Mouse (Mus musculus) megakaryocyte-erythroid progenitor cell, adult 5-6 weeks (primary cell): ENCODE measurements around the gene Aurkc. TPM values are rescaled to one million over a fixed set of nuclear protein-coding genes. Genes with fewer than 3 reads are reported as not detected.
"Not testable (repeated sequence)": the region's sequence is repeated elsewhere in the genome, so short reads cannot be mapped to it uniquely, and the experiment has no call there.

Source experiments
- ATAC-seq: replicated peaks from 2 replicates; pipeline ENCODE4 v1.8.0; 2016; ENCODE audit warnings: mild to moderate bottlenecking, inconsistent platforms; ENCODE audit not compliant: severe bottlenecking, poor library complexity, low FRiP score, low TSS enrichment
- total RNA-seq, 2 experiments: library from RNA; stranded (forward) in 1 of 2; stranded (reverse) in 1 of 2; fragments of 200-1000, 215-1000 nt in 1 of 2; fragments of >200 nt in 1 of 2; fragmentation: Nextera tagmentation in 1 of 2; gene quantifications; 2 replicates each; pipeline ENCODE4 v1.2.3; 2014 to 2017

Gene Aurkc
- total RNA-seq (2014; fragmentation: Nextera tagmentation) (not detected in 2 replicates), total RNA-seq (2017) (not detected in 2 replicates)

- ATAC-seq: not testable (repeated sequence)
Measured at GRCm38 (mm10) chr7:6995251-6995650, at the start of gene Aurkc. Aurkc (plus strand) TSS chr7:6995300.

- ATAC-seq: not testable (repeated sequence)
Measured at GRCm38 (mm10) chr7:6948061-6948460, 47.0 kb upstream of the Aurkc start.

GRCm38 (mm10) chr7:6956576-6956975, 38.5 kb upstream of the Aurkc start:
- no peak for ATAC-seq

GRCm38 (mm10) chr7:6958574-6958973, 36.5 kb upstream of the Aurkc start:
- ATAC-seq: no peak

GRCm38 (mm10) chr7:6973566-6973965, 21.5 kb upstream of the Aurkc start:
- no peak for ATAC-seq

GRCm38 (mm10) chr7:6976890-6977289, 18.2 kb upstream of the Aurkc start:
- ATAC-seq: no peak

GRCm38 (mm10) chr7:6998914-6999313, 3.8 kb downstream of the Aurkc start:
- not testable (repeated sequence) for ATAC-seq

GRCm38 (mm10) chr7:7005441-7005840, 10.3 kb downstream of the Aurkc start:
- not testable (repeated sequence) for ATAC-seq

GRCm38 (mm10) chr7:7027445-7027844, 32.3 kb downstream of the Aurkc start:
- ATAC-seq: no peak

- ATAC-seq: not testable (repeated sequence)
Measured at GRCm38 (mm10) chr7:7049659-7050320, 54.7 kb downstream of the Aurkc start.

Other genes starting within 250 kb of the Aurkc start
- 12.0 and 13.7 TPM in 2 replicates for gene Zfp954, start 126.2 kb downstream of the Aurkc start, total RNA-seq (2014; fragmentation: Nextera tagmentation)
- 4.4 and 13.8 TPM in 2 replicates for gene Zfp954, start 126.2 kb downstream of the Aurkc start, total RNA-seq (2017)
- 1.0 TPM in 2 replicates for gene Zfp773, start 141.5 kb downstream of the Aurkc start, total RNA-seq (2014; fragmentation: Nextera tagmentation)
- gene Zfp773, start 141.5 kb downstream of the Aurkc start, total RNA-seq (2017): 1.5 and 4.3 TPM in 2 replicates
- gene Zfp418, start 176.0 kb downstream of the Aurkc start, total RNA-seq (2014; fragmentation: Nextera tagmentation): 1.6 and 6.9 TPM in 2 replicates
- 2.2 and 2.3 TPM in 2 replicates for gene Zfp418, start 176.0 kb downstream of the Aurkc start, total RNA-seq (2017)
- 1.1 and 1.7 TPM in 2 replicates for gene Zfp772, start 214.7 kb downstream of the Aurkc start, total RNA-seq (2014; fragmentation: Nextera tagmentation)
- 3.0 and 3.5 TPM in 2 replicates for gene Zfp772, start 214.7 kb downstream of the Aurkc start, total RNA-seq (2017)